Comparison of ENCODE assay signal across 8 mouse cellular contexts in the genomic region with DNA sequence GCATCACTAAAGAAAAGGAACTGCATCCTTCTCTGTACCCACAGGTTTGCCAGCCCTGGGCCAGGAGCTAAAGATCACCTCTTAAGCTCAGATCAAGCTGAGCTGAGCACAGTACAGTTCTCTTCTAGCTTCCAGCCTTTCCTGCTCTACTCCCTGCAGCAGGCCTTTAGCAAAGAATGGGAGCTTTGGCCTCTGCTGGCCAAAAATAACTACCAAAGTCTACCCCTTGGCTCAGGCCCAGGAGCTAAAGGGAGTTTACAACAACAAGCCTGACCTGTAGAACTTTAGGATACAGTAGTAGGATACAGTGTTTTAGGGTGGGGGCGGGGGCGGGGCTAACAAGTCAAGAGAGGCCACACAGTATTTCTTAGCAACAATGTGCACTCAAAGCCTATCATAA. TPM values are rescaled to one million over a fixed set of nuclear protein-coding genes. Genes with fewer than 3 reads are reported as not detected.
DNase-seq lines count a peak whose midpoint lies in the region; ATAC-seq and TF ChIP-seq lines count a peak whose summit lies in the region.

No protein-coding gene starts in this region.

- H3K27me3 ChIP-seq in cerebellum, adult 2 months (ENCODE audit: control insufficient read depth, insufficient read depth, low read length) = no peaks in the 10 kb centered on the region
- H3K27me3 ChIP-seq in forebrain, embryonic 16.5 days (replicated peaks; ENCODE audit: control insufficient read depth, insufficient read depth, low read length) = no peaks in the 10 kb centered on the region
- H3K27me3 ChIP-seq in intestine, postnatal 0 days (replicated peaks; ENCODE audit: control insufficient read depth, insufficient read depth, low read length) = no peaks in the 10 kb centered on the region
- H3K27me3 ChIP-seq in lung, postnatal 0 days (replicated peaks; ENCODE audit: insufficient read depth, low read length) = no peaks in the 10 kb centered on the region

- peak overlapping the region; percentile 44 for H3K27ac ChIP-seq in cerebellum, adult 2 months (ENCODE audit: insufficient read depth, low read length)
- H3K27ac ChIP-seq in forebrain, embryonic 16.5 days (ENCODE audit: low read length) = no peak overlapping the region
- H3K27ac ChIP-seq in intestine, postnatal 0 days (ENCODE audit: low read depth, low read length) = no peak overlapping the region
- peak overlapping the region; percentile 59; the same call in 1 of the 2 replicates for H3K27ac ChIP-seq in lung, postnatal 0 days (ENCODE audit: low read length)

- H3K4me2 ChIP-seq in forebrain, embryonic 16.5 days (ENCODE audit: low read length) = no peak overlapping the region
- peak overlapping the region; percentile 35 for H3K4me2 ChIP-seq in intestine, postnatal 0 days (replicated peaks; ENCODE audit: low read depth)
- peak overlapping the region; percentile 63 for H3K4me2 ChIP-seq in lung, postnatal 0 days (replicated peaks; ENCODE audit: low read depth, low read length)

- peaks cover 27% of the 10 kb centered on the region for H3K4me1 ChIP-seq in cerebellum, adult 2 months (ENCODE audit: control insufficient read depth, insufficient read depth, low read length)
- H3K4me1 ChIP-seq in forebrain, embryonic 16.5 days (replicated peaks; ENCODE audit: control insufficient read depth, insufficient read depth, low read length) = peaks cover 62% of the 10 kb centered on the region
- peaks cover 25% of the 10 kb centered on the region for H3K4me1 ChIP-seq in intestine, postnatal 0 days (replicated peaks; ENCODE audit: control insufficient read depth, insufficient read depth, low read length)
- peaks cover 46% of the 10 kb centered on the region for H3K4me1 ChIP-seq in lung, postnatal 0 days (ENCODE audit: insufficient read depth, low read depth, low read length)

- no peak for TF ChIP-seq POLR2A in cerebellum, adult 2 months (IDR thresholded peaks at IDR 0.05; ENCODE audit: borderline replicate concordance, insufficient read depth, low read length)

- no peak for TF ChIP-seq CTCF in cerebellum, adult 2 months (IDR thresholded peaks at IDR 0.05; ENCODE audit: borderline replicate concordance, insufficient read depth, low read depth, low read length)
- TF ChIP-seq CTCF in intestine, postnatal 0 days (IDR thresholded peaks at IDR 0.05; ENCODE audit: low read depth) = no peak
- no peak for TF ChIP-seq CTCF in lung, postnatal 0 days (IDR thresholded peaks at IDR 0.05)

- WGBS in cerebellum, adult 2 months = 67% methylated on average over 2 of the region's 2 CpGs
- 84% methylated on average over 2 of the region's 2 CpGs for WGBS in forebrain, embryonic 16.5 days
- 82% methylated on average over 2 of the region's 2 CpGs for WGBS in intestine, postnatal 0 days
- 71% methylated on average over 2 of the region's 2 CpGs for WGBS in lung, postnatal 0 days

- ATAC-seq in forebrain, embryonic 16.5 days = no peak
- ATAC-seq in intestine, postnatal 0 days = no peak
- no peak for ATAC-seq in lung, postnatal 0 days

- intact Hi-C loops in left cerebral cortex, postnatal 36 days (cut with DNase I) = no loop called here
- intact Hi-C loops in left cerebral cortex, postnatal 14 days (cut with DNase I) = loop anchor here (5.0 kb wide), 1 partner anchor 39 kb away; a partner anchor contains a TSS

- peaks cover under 1% of the 10 kb centered on the region; the same call in 1 of the 2 replicates for H3K36me3 ChIP-seq in forebrain, embryonic 16.5 days (ENCODE audit: control insufficient read depth, insufficient read depth)
- H3K36me3 ChIP-seq in intestine, postnatal 0 days (ENCODE audit: control insufficient read depth, insufficient read depth) = peaks cover 22% of the 10 kb centered on the region
- H3K36me3 ChIP-seq in lung, postnatal 0 days (ENCODE audit: insufficient read depth, low read length) = peaks cover 14% of the 10 kb centered on the region; the same call in 1 of the 2 replicates

- no peak overlapping the region for H3K4me3 ChIP-seq in cerebellum, adult 2 months (replicated peaks; ENCODE audit: insufficient read depth, low read depth, low read length)
- no peak overlapping the region for H3K4me3 ChIP-seq in forebrain, embryonic 16.5 days (replicated peaks; ENCODE audit: low read length)
- no peak overlapping the region for H3K4me3 ChIP-seq in intestine, postnatal 0 days (ENCODE audit: low read depth, low read length)
- peak overlapping the region; percentile 5; the same call in 1 of the 2 replicates for H3K4me3 ChIP-seq in lung, postnatal 0 days (ENCODE audit: low read depth, low read length)

- no peaks in the 10 kb centered on the region for H3K9me3 ChIP-seq in forebrain, embryonic 16.5 days (ENCODE audit: control insufficient read depth, low read length)
- no peaks in the 10 kb centered on the region for H3K9me3 ChIP-seq in intestine, postnatal 0 days (ENCODE audit: control insufficient read depth)
- H3K9me3 ChIP-seq in lung, postnatal 0 days (ENCODE audit: low read length) = no peaks in the 10 kb centered on the region

- TF ChIP-seq EP300 in lung, postnatal 0 days (IDR thresholded peaks at IDR 0.05) = no peak

- peak overlapping the region; percentile 5; the same call in 1 of the 2 replicates for H3K9ac ChIP-seq in forebrain, embryonic 16.5 days (replicated peaks; ENCODE audit: low read depth, low read length)
- H3K9ac ChIP-seq in intestine, postnatal 0 days (ENCODE audit: low read depth, low read length) = no peak overlapping the region
- H3K9ac ChIP-seq in lung, postnatal 0 days (replicated peaks; ENCODE audit: low read depth) = 0 out of 2 replicates have a peak overlapping the region, but pooled peaks have one; percentile 12

- DNase-seq in cerebellum, adult 2 months = peak in 1 of 2 experiments; percentile 22
- DNase-seq in cerebellum, postnatal 4 days (ENCODE audit: low spot score in 2 of 2) = no peak
- peak; percentile 34 for DNase-seq in lung, postnatal 0 days (ENCODE audit: low spot score)
- no peak for DNase-seq in thymus, postnatal 4 days
- no peak for DNase-seq in left cerebral cortex, postnatal 36 days (ENCODE audit: low spot score in 2 of 2)
- DNase-seq in left cerebral cortex, postnatal 14 days (ENCODE audit: low spot score in 2 of 2) = no peak

RNA-seq across cellular contexts. Expression of a gene that starts 3.3 kb away (rescaled TPM):
- 183 and 215 TPM in 2 replicates for polyA plus RNA-seq in cerebellum, adult 2 months (2012; rRNA removed)
- 64.8 and 68.2 TPM in 2 replicates for polyA plus RNA-seq in forebrain, embryonic 16.5 days (2015; fragmentation: Nextera tagmentation; extraction: Ambion mirVana)
- polyA plus RNA-seq in intestine, postnatal 0 days (2015; fragmentation: Nextera tagmentation; extraction: Ambion mirVana) = 31.6 and 35.0 TPM in 2 replicates
- 51.8 and 54.5 TPM in 2 replicates for polyA plus RNA-seq in lung, postnatal 0 days (2015; fragmentation: Nextera tagmentation; extraction: Ambion mirVana)
- total RNA-seq in left cerebral cortex, postnatal 36 days (2021) = 100 to 1,000 TPM; 262 to 282 TPM
- total RNA-seq in left cerebral cortex, postnatal 14 days (2021) = 100 to 1,000 TPM; 205 to 209 TPM

RNA-seq across cellular contexts. Expression of a gene that starts 23.2 kb away (rescaled TPM):
- 9.5 and 10.9 TPM in 2 replicates for polyA plus RNA-seq in cerebellum, adult 2 months (2012; rRNA removed)
- polyA plus RNA-seq in forebrain, embryonic 16.5 days (2015; fragmentation: Nextera tagmentation; extraction: Ambion mirVana) = 10.4 and 16.6 TPM in 2 replicates
- 46.8 and 47.6 TPM in 2 replicates for polyA plus RNA-seq in intestine, postnatal 0 days (2015; fragmentation: Nextera tagmentation; extraction: Ambion mirVana)
- polyA plus RNA-seq in lung, postnatal 0 days (2015; fragmentation: Nextera tagmentation; extraction: Ambion mirVana) = 105 and 110 TPM in 2 replicates
- 1 to 10 TPM; 4.5 to 5.0 TPM for total RNA-seq in left cerebral cortex, postnatal 36 days (2021)
- total RNA-seq in left cerebral cortex, postnatal 14 days (2021) = 1 to 10 TPM; 2.7 to 3.2 TPM

RNA-seq across cellular contexts. Expression of a gene that starts 37.6 kb away (rescaled TPM):
- polyA plus RNA-seq in cerebellum, adult 2 months (2012; rRNA removed) = 37.9 and 40.7 TPM in 2 replicates
- polyA plus RNA-seq in forebrain, embryonic 16.5 days (2015; fragmentation: Nextera tagmentation; extraction: Ambion mirVana) = 87.7 and 93.3 TPM in 2 replicates
- 39.3 and 41.6 TPM in 2 replicates for polyA plus RNA-seq in intestine, postnatal 0 days (2015; fragmentation: Nextera tagmentation; extraction: Ambion mirVana)
- 48.6 and 54.0 TPM in 2 replicates for polyA plus RNA-seq in lung, postnatal 0 days (2015; fragmentation: Nextera tagmentation; extraction: Ambion mirVana)
- 10 to 100 TPM; 40.8 to 46.9 TPM for total RNA-seq in left cerebral cortex, postnatal 36 days (2021)
- 10 to 100 TPM; 47.0 to 50.1 TPM for total RNA-seq in left cerebral cortex, postnatal 14 days (2021)

RNA-seq across cellular contexts. Expression of a gene that starts 49.1 kb away (rescaled TPM):
- polyA plus RNA-seq in cerebellum, adult 2 months (2012; rRNA removed) = 38.5 and 38.9 TPM in 2 replicates
- 43.1 and 44.1 TPM in 2 replicates for polyA plus RNA-seq in forebrain, embryonic 16.5 days (2015; fragmentation: Nextera tagmentation; extraction: Ambion mirVana)
- polyA plus RNA-seq in intestine, postnatal 0 days (2015; fragmentation: Nextera tagmentation; extraction: Ambion mirVana) = 12.0 and 15.0 TPM in 2 replicates
- polyA plus RNA-seq in lung, postnatal 0 days (2015; fragmentation: Nextera tagmentation; extraction: Ambion mirVana) = 18.4 and 18.7 TPM in 2 replicates
- 10 to 100 TPM; 40.4 to 49.0 TPM for total RNA-seq in left cerebral cortex, postnatal 36 days (2021)
- 10 to 100 TPM; 39.0 to 44.2 TPM for total RNA-seq in left cerebral cortex, postnatal 14 days (2021)

Comparison
In these comparisons a context has a peak if more than half of its experiments do, and no peak if none do; other contexts are left out.
1. H3K27ac ChIP-seq: peak in cerebellum, adult 2 months (single experiment) and lung, postnatal 0 days (single experiment); none in forebrain, embryonic 16.5 days (single experiment) and intestine, postnatal 0 days (single experiment).